Mouse (Mus musculus) neural tube, embryonic 10.5 days (tissue): ENCODE results near the gene Chchd3.

Source experiments
- DNase-seq: peaks from one replicate; pipeline ENCODE4 v3.0.0-alpha.2; 2017; ENCODE audit warnings: low spot score; ENCODE audit errors: extremely low spot score

Chchd3 gene

GRCm38 (mm10) chr6:32807771-32808170, 252.3 kb downstream of the Chchd3 start:
- DNase-seq, result no peak

GRCm38 (mm10) chr6:32803646-32804045, 256.4 kb downstream of the Chchd3 start:
- no peak for DNase-seq

GRCm38 (mm10) chr6:32801776-32802175, 258.3 kb downstream of the Chchd3 start:
- DNase-seq, result no peak

GRCm38 (mm10) chr6:32797525-32797924, 262.5 kb downstream of the Chchd3 start:
- no peak for DNase-seq

GRCm38 (mm10) chr6:32795653-32796500, 264.2 kb downstream of the Chchd3 start:
- no peak for DNase-seq

- DNase-seq, result no peak
Observed at GRCm38 (mm10) chr6:32793575-32793974, 266.5 kb downstream of the Chchd3 start.

GRCm38 (mm10) chr6:32793163-32793562, 266.9 kb downstream of the Chchd3 start:
- no peak for DNase-seq

GRCm38 (mm10) chr6:32790487-32790886, 269.6 kb downstream of the Chchd3 start:
- no peak for DNase-seq

- no peak for DNase-seq
Observed at GRCm38 (mm10) chr6:32787399-32787798, 272.7 kb downstream of the Chchd3 start.

- DNase-seq, result no peak
Observed at GRCm38 (mm10) chr6:32786196-32786595, 273.9 kb downstream of the Chchd3 start.

- no peak for DNase-seq
Observed at GRCm38 (mm10) chr6:32783102-32783501, 277.0 kb downstream of the Chchd3 start.

- no peak for DNase-seq
Observed at GRCm38 (mm10) chr6:32780602-32781001, 279.5 kb downstream of the Chchd3 start.

- no peak for DNase-seq
Observed at GRCm38 (mm10) chr6:32776384-32776783, 283.7 kb downstream of the Chchd3 start.

GRCm38 (mm10) chr6:32754524-32754923, 305.5 kb downstream of the Chchd3 start:
- DNase-seq, result no peak

GRCm38 (mm10) chr6:32749821-32750220, 310.2 kb downstream of the Chchd3 start:
- DNase-seq, result no peak

GRCm38 (mm10) chr6:32748777-32749176, 311.3 kb downstream of the Chchd3 start:
- no peak for DNase-seq

GRCm38 (mm10) chr6:32747333-32747732, 312.7 kb downstream of the Chchd3 start:
- no peak for DNase-seq
